Mouse (Mus musculus) MEL (cell line): ENCODE results near the gene Cables2.

ENCODE experiments used
- CTCF ChIP-seq, 3 experiments: IDR thresholded peaks in 2 of 3; conservative IDR thresholded peaks in 1 of 3; 2 replicates each; pipeline ENCODE4 v1.5.1; 2011 to 2012; ENCODE audit warnings: low read length in 3 of 3, low read depth in 2 of 3, mild to moderate bottlenecking in 2 of 3, improper control_type of control experiment in 1 of 3, inconsistent platforms in 1 of 3, mixed read lengths in 1 of 3, moderate library complexity in 1 of 3; ENCODE audit not compliant: control insufficient read depth in 1 of 3, insufficient read depth in 1 of 3, poor library complexity in 1 of 3, severe bottlenecking in 1 of 3
- POLR2A ChIP-seq, 2 experiments: IDR thresholded peaks; 2 replicates each; pipeline ENCODE4 v1.6.1; 2011 to 2012; ENCODE audit warnings: low read length in 2 of 2, mild to moderate bottlenecking in 2 of 2, control low read depth in 1 of 2, improper control_type of control experiment in 1 of 2, low read depth in 1 of 2, moderate library complexity in 1 of 2; ENCODE audit not compliant: control insufficient read depth in 1 of 2, insufficient read depth in 1 of 2, poor library complexity in 1 of 2
- SMC3 ChIP-seq: IDR thresholded peaks from 2 replicates; pipeline ENCODE4 v1.6.1; 2011; ENCODE audit warnings: low read depth, low read length, improper control_type of control experiment
- ZNF384 ChIP-seq: IDR thresholded peaks from 2 replicates; pipeline ENCODE4 v1.6.1; 2012; ENCODE audit warnings: low read depth, mild to moderate bottlenecking, inconsistent platforms, low read length, improper control_type of control experiment

DNA sequence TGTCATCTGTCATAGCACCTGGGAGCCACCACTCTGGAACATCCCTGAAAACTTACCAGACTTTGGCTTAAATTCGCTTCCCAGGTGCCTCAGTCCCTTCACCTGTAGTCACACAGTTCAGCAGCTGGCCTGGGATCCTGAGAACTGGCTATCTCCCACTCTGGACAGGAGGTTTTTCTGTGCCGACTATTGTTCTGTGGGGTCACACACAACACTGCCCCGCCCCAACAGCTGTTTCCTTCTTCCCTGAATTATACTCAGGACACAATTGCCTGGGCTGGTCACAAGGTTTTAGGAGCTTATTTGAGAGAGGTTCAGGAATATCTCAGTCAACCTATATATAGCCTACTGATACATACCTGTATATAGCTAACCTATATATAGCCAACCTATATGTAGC, 10.9 kb downstream of the Cables2 start:
- TF ChIP-seq ZNF384 (no peak), CTCF (IDR thresholded peaks at IDR 0.05 in 2 of 3, conservative IDR thresholded peaks at IDR 0.05 in 1 of 3; ENCODE audit: control insufficient read depth in 1 of 3, insufficient read depth in 1 of 3, low read depth in 2 of 3, low read length in 3 of 3, poor library complexity in 1 of 3, severe bottlenecking in 1 of 3) (no peak), POLR2A (IDR thresholded peaks at IDR 0.05; ENCODE audit: control insufficient read depth in 1 of 2, insufficient read depth in 1 of 2, low read depth in 1 of 2, low read length in 2 of 2, poor library complexity in 1 of 2) (no peak), SMC3 (no peak)
